Mouse (Mus musculus): Measurements from ENCODE around the gene Slc12a7.

The Slc12a7 gene

GRCm38 (mm10) chr13:73822187-73822800 is 89.4 kb downstream of the Slc12a7 start:
- peak; percentile 30 to 65 for DNase-seq

GRCm38 (mm10) chr13:73823711-73824110 is 90.8 kb downstream of the Slc12a7 start:
- DNase-seq = no peak

- no peak for DNase-seq
Observed at GRCm38 (mm10) chr13:73827243-73827642, 94.3 kb downstream of the Slc12a7 start.

- peak in 1 of 2 experiments; percentile 45 for DNase-seq
Observed at GRCm38 (mm10) chr13:73831486-73831885, 98.6 kb downstream of the Slc12a7 start.

- no peak for DNase-seq
Observed at GRCm38 (mm10) chr13:73833809-73834208, 100.9 kb downstream of the Slc12a7 start.

- no peak for DNase-seq
Observed at GRCm38 (mm10) chr13:73835791-73836190, 102.9 kb downstream of the Slc12a7 start.

- no peak for DNase-seq
Observed at GRCm38 (mm10) chr13:73836491-73836890, 103.6 kb downstream of the Slc12a7 start.

- no peak for DNase-seq
Observed at GRCm38 (mm10) chr13:73837708-73838107, 104.8 kb downstream of the Slc12a7 start.

GRCm38 (mm10) chr13:73839137-73839548 is 106.2 kb downstream of the Slc12a7 start:
- DNase-seq = no peak

- no peak for DNase-seq
Observed at GRCm38 (mm10) chr13:73839740-73840139, 106.8 kb downstream of the Slc12a7 start.

GRCm38 (mm10) chr13:73842696-73843095 is 109.8 kb downstream of the Slc12a7 start:
- DNase-seq = no peak

GRCm38 (mm10) chr13:73846589-73847464 is 113.9 kb downstream of the Slc12a7 start:
- DNase-seq = peak in 1 of 2 experiments; percentile 2

GRCm38 (mm10) chr13:73847465-73847836 is 114.6 kb downstream of the Slc12a7 start, which contains the start of gene Nkd2:
TSS of gene Nkd2 (minus strand) at chr13:73847631.
- DNase-seq = peak; percentile 27 to 66
